Mouse (Mus musculus): ENCODE measurements around the gene Fbxo42. TPM values are rescaled to one million over a fixed set of nuclear protein-coding genes. Genes with fewer than 3 reads are reported as not detected.

The Fbxo42 gene
- total RNA-seq (2015; ENCODE audit: low replicate concordance) (37.5 and 43.6 TPM in 2 replicates), total RNA-seq (2017; ENCODE audit: low replicate concordance) (37.2 and 39.9 TPM in 2 replicates)

DNA sequence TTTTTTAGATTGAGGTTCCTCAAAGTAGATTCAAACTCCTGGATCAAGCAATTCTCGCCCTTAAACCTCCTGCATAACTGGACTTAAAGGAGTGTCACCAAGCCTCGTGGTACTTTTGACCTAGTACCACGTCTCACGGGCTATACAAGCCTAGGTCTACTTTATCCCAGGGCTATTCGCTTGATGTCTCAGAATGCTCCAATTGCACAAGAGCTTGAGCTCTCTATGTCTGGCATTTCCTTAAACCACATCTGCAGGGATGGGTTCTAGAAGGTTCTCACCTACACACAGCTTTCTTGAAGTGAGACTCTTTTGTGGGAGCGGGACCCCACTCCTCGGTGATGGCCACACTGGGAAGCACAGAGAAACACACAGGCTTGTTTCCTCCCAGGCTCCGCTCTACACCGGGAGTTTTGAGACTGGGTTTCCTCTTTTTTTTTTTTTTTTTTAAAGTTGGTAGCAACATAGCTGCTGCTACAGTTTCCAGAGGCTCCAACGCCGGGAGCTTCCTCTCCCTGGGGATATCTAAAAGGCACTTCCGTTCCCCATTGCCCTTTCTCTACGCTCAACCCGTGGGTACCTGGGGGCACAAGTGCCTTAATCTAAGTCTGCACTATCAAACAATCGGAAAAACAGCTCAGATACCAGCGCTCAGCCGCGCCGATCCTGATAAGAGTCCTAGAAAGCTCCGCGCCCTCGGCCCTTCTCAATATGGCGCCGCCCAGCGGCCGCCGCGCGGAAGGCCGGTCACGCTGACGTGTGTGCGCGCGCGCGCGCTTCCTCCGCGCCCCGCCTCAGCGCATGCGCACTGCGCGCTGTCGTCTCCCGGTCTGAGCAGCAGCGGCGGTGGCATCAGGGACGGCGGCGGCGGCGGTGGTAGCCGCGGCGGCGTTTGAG, at the start of gene Fbxo42:
Fbxo42 (plus strand) TSS at position 802 of the 897 bp plus-strand sequence.
- ATAC-seq (replicated peaks; ENCODE audit: low FRiP score, poor library complexity, severe bottlenecking), result peak; percentile 85

DNA sequence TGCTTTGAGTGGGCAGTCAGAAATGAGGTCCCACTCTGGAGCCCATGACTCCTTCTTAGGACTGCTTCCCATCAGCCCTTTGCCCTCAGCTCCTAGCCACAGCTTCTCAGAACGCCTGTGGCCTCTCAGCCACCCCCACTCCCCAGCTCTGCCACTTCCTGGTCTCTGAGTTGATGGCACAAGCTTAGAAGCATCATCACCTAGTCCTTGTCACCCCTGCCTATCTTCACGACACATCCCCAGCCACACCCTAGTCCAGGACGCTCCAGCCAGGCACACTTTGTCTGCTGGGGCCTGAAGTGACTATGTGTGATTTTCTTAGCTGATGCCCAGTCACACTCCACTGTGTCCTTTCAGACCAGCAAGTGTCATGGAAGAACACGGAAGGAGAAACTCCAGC, 48.8 kb upstream of the Fbxo42 start:
- no peak for ATAC-seq (replicated peaks; ENCODE audit: low FRiP score, poor library complexity, severe bottlenecking)

DNA sequence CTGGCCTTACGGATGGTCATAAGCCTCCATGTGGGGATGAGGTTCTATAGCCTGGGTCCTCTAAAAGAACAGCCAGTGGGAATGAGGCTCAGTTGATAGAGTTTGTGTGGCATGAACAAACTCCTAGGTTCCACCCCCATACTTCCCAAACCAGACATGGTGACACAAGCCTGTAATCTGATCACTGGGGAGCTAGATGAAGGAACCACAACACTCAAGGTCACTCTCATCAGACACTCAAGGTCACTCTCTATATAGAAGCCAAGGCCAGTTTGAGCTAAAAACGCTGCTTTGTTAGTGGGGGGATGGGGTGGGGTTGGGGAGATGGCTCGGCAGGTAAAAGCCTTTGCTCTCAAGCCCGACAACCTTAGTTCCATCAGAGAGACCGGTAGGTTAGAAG, 47.8 kb upstream of the Fbxo42 start:
- ATAC-seq (replicated peaks; ENCODE audit: low FRiP score, poor library complexity, severe bottlenecking), result no peak

- no peak for ATAC-seq (replicated peaks; ENCODE audit: low FRiP score, poor library complexity, severe bottlenecking)
Measured at GRCm38 (mm10) chr4:141101291-141101690, 46.4 kb upstream of the Fbxo42 start.

- ATAC-seq (replicated peaks; ENCODE audit: low FRiP score, poor library complexity, severe bottlenecking), result no peak
Measured at GRCm38 (mm10) chr4:141101855-141102254, 45.9 kb upstream of the Fbxo42 start.

DNA sequence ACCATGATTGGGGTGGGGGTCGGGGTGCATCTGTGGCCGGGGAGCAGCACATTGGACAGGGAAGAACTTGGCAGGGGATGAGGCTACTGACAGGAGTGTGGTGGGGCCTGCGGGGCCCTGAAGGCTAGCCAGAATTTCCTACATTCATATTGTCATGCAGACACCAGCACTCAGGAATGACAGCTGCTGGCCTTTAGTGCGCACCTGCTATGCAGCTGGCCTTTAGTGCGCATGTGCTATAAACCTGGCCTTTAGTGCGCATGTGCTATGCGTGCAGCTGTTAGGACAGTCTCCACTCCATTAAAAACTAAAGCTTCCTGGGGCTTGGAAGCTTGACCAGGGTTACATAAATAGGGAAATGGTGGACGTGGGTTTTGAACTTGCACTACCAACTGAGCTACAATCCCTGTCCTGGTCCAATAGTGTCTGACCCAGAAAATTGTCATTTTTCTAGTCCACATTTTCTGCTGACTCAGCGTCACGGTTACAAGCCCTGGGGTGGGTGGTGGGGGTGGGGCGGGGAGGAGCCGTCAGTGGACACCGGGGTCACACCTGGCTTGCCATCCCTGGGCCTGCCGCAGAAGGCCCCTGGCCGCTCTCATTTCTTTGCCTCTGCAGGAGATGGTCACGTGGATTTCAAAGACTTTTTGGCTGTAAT, 41.1 kb upstream of the Fbxo42 start:
- ATAC-seq (replicated peaks; ENCODE audit: low FRiP score, poor library complexity, severe bottlenecking), result no peak

DNA sequence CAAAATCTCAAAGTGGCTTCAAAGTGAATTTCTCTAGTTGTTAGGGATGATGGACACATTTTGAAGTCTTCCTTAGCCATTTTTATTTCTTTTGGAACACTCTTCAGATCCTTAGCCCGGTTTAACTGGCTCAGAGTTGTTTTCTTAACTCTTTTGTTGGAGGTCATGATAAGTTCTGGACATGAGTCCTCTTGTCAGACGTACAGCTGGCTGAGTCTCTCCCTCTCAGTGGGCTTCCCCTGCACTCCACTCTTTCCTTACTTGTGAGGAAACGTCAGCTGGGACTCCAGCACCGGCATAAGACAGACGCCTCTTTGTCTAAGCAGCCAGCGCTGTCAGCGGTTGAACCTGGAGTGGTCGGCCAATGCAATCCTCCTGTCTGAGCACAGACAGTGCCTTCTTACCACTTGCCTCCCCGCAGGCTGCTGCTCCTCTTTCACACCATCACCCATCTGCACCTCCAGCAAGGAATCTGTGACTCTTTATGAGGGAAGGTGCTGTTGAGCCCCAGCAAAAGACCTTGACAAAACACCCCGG, 39.4 kb upstream of the Fbxo42 start:
- no peak for ATAC-seq (replicated peaks; ENCODE audit: low FRiP score, poor library complexity, severe bottlenecking)

DNA sequence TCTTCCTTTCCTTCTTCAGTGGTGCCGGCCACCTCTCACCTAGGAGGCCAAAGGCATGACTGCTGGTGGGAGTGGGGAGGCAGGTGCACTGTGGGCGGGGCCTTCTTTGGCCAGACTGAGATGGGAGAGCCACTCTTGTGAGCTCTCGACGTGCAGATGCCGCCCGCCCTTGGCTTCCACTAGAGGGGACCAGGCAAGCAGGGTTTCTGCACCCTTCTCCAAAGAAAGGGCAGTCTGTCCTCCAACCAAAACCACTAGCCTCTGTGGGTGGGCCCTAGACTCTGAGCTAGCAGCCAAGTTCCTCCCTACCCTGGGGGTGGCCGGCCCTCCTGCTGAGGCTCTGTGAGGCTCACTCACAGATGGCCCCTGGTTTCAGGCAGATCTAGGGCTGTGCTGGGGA, 33.9 kb upstream of the Fbxo42 start:
- ATAC-seq (replicated peaks; ENCODE audit: low FRiP score, poor library complexity, severe bottlenecking), result no peak

GRCm38 (mm10) chr4:141114521-141114981, 33.2 kb upstream of the Fbxo42 start:
- ATAC-seq (replicated peaks; ENCODE audit: low FRiP score, poor library complexity, severe bottlenecking), result no peak

GRCm38 (mm10) chr4:141115398-141115797, 32.3 kb upstream of the Fbxo42 start:
- ATAC-seq (replicated peaks; ENCODE audit: low FRiP score, poor library complexity, severe bottlenecking), result no peak

DNA sequence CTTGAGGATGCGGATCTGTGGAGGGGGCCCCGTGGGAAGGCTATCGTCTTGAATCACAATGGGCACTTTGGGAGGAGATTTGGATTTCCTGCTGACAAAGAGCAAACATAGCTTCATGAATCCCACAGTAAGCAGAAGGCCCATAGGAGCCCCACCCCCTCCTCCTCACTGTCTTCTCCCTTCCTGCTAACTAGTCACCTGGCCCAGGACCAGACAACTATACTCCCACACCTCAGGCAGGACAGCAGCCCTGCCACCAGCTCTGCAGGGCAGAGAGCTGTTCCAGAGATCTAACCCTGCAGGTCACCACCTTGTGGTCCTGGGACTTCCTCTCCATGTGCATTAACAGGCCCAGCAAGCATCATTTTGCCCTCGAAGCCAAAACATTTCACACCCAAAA, 29.0 kb upstream of the Fbxo42 start:
- ATAC-seq (replicated peaks; ENCODE audit: low FRiP score, poor library complexity, severe bottlenecking), result no peak

GRCm38 (mm10) chr4:141120700-141121099, 27.0 kb upstream of the Fbxo42 start:
- no peak for ATAC-seq (replicated peaks; ENCODE audit: low FRiP score, poor library complexity, severe bottlenecking)

- no peak for ATAC-seq (replicated peaks; ENCODE audit: low FRiP score, poor library complexity, severe bottlenecking)
Measured at GRCm38 (mm10) chr4:141122663-141123062, 25.1 kb upstream of the Fbxo42 start.

DNA sequence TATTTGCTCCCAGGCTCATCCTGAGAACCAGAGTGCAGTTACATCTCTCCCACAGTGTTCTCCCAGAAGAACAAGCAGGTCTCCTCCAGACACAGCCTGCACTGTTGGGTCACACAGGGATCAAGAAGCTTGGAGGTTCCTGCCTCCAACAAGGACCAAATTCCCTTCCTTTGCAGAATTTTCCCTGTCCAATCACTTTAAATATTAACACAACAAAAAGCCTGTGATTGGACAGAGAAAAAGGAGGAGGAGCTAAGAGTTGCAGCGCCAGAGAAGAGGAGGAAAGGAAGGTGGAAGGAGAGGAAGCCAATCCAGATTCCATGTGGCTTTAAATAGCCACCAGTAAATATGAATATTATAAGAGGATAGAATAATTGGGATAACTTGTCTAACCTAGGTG, 24.6 kb upstream of the Fbxo42 start:
- ATAC-seq (replicated peaks; ENCODE audit: low FRiP score, poor library complexity, severe bottlenecking), result no peak

- no peak for ATAC-seq (replicated peaks; ENCODE audit: low FRiP score, poor library complexity, severe bottlenecking)
Measured at GRCm38 (mm10) chr4:141129190-141129710, 18.5 kb upstream of the Fbxo42 start.

DNA sequence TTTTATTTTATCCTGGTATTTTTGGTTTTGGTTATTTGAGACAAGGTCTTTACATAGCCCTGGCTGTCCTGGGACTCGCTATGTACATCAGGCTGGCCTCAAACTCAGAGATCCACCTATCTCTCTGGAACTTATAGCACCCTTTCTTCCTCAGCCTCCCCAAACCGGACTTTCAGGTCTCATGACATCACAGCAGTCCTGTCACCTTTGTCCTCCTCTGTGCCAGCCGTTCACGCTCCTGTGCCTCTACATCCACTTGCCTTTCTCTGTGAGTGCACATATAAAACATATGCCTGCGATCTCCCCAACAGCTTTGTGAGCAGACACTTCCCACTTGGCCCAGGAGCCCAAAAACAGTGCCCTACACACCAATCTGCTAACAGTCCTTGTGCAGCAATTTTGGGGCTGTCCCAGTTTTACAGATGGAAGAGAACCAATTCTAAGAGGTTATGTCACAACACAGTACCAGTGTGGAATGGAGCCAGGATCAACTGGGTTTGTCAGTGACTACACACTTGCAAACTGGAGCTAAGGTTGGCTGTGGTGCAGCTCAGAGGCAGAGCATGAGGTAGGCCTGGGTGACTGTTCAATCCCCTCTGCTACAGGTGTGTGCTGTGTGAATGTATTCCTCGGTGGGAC, 16.9 kb upstream of the Fbxo42 start:
- ATAC-seq (replicated peaks; ENCODE audit: low FRiP score, poor library complexity, severe bottlenecking), result no peak

DNA sequence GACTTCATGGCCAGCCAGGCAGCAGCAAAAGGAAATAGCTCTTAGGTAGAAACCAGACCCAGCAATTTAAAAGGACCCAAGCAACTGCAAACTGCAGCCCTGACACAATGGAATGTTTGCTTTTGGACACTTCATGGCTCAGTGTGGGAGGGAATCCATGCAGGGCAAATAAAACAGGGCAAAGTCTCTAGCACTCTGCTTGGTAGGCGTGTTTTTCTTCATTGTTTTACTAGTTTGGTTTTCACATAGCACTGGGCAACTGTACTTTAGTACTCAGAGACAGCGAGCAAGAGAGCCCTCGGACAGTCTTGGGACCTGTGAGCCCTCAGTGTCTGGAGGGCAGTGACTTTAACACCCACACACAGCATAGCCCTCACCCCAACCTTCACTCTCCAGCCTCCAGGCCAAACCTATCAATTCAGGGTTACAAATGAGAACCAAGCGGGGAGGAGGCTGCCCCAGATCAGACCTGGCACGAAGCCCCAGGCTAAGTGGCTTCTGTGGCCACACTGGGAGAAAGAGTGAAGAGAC, 16.1 kb upstream of the Fbxo42 start:
- ATAC-seq (replicated peaks; ENCODE audit: low FRiP score, poor library complexity, severe bottlenecking), result no peak

- ATAC-seq (replicated peaks; ENCODE audit: low FRiP score, poor library complexity, severe bottlenecking), result no peak
Measured at GRCm38 (mm10) chr4:141132191-141132590, 15.5 kb upstream of the Fbxo42 start.

GRCm38 (mm10) chr4:141133227-141133626, 14.5 kb upstream of the Fbxo42 start:
- ATAC-seq (replicated peaks; ENCODE audit: low FRiP score, poor library complexity, severe bottlenecking), result no peak

- no peak for ATAC-seq (replicated peaks; ENCODE audit: low FRiP score, poor library complexity, severe bottlenecking)
Measured at GRCm38 (mm10) chr4:141134031-141134441, 13.7 kb upstream of the Fbxo42 start.

Measured in erythroid progenitor cell, adult 5-6 weeks (primary cell).